Mouse (Mus musculus): Measurements from ENCODE around the gene Rab39b. TPM values are rescaled to one million over a fixed set of nuclear protein-coding genes. Genes with fewer than 3 reads are reported as not detected.

Gene Rab39b
- 2.0 and 3.4 TPM in 2 replicates for polyA plus RNA-seq (2014; fragmentation: Nextera tagmentation; extraction: Ambion mirVana)

DNA sequence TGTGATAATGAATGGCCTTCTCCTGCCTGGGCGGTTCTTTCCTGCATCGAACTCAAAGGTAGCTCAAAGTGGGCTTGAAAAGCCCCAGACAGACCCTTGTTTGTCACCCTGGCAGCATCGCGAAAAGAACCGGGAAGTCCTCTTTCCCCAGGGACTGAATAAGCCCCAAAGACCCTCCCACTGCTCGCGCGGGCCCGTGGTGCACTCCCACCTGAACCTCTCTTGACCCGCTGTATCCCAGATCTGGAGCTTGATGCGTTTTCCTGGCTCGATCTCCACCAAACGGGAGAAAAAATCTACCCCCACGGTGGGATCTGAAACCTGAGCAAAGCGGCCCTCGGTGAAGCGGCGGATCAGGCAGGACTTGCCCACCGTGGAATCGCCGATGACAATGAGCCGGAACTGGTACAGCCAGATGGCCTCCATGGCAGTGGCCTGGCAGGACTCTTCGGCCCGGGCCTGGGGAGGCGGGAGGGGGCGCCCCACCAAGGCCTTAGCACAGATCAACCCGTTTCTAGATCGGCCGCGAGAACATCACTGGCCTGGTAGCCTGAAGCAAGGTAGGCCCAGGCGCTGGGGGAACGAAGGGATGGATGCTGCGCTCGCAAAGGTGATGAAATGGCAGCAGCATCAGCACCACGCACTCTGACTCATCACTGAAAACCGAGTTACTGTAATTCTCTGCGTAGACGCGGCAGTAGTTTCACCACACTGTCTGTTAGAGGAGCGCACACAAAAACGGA lies at the start of gene Rab39b:
Gene Rab39b, minus strand, starts transcription at position 650 of the 743 bp plus-strand sequence.
- Histone ChIP-seq H3K9me3 (ENCODE audit: control insufficient read depth, low read depth, low read length) (no peaks in the 10 kb centered on the region), H3K4me1 (ENCODE audit: control insufficient read depth, insufficient read depth, low read length) (no peaks in the 10 kb centered on the region), H3K4me3 (ENCODE audit: low read depth, low read length) (peak within 1 kb of the TSS; percentile 41), H3K9ac (replicated peaks; ENCODE audit: low read depth, low read length) (no peak within 1 kb of the TSS; the same call in 1 of the 2 replicates), H3K27me3 (ENCODE audit: control insufficient read depth, insufficient read depth, low read length) (no peaks in the 10 kb centered on the region), H3K36me3 (ENCODE audit: control insufficient read depth, insufficient read depth, low read length) (no peaks in the 10 kb centered on the region), H3K4me2 (replicated peaks; ENCODE audit: low read depth, low read length) (peak within 1 kb of the TSS; percentile 47), H3K27ac (ENCODE audit: low read length) (no peak within 1 kb of the TSS)
- WGBS = 20% methylated on average over 41 of the region's 41 CpGs
- peak; percentile 37; the same call in 1 of the 2 replicates for ATAC-seq (ENCODE audit: insufficient number of reproducible peaks, insufficient read depth, low FRiP score, low read depth)

DNA sequence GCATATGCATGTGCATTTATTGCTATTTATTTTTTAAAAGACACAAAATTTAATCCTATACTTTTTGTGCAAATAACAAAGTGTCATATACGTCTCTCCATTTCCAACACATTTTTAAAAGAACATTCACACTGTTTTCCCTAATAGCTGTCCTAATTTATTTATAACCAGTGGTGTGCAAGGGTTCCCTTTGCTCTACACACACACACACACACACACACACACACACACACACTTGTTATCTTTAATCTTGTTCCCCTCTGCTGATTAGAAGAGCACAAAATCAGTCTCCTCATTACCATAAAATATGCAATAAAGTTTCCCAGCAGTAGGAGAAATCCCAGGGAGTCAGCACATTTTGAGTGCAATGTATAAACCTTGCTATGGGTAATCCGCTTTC lies 508 bp upstream of the Rab39b start:
- H3K4me1 ChIP-seq (ENCODE audit: control insufficient read depth, insufficient read depth, low read length) = no peaks in the 10 kb centered on the region
- H3K4me2 ChIP-seq (replicated peaks; ENCODE audit: low read depth, low read length) = no peak overlapping the region
- no peaks in the 10 kb centered on the region for H3K36me3 ChIP-seq (ENCODE audit: control insufficient read depth, insufficient read depth, low read length)
- no peak overlapping the region for H3K4me3 ChIP-seq (ENCODE audit: low read depth, low read length)
- no peaks in the 10 kb centered on the region for H3K27me3 ChIP-seq (ENCODE audit: control insufficient read depth, insufficient read depth, low read length)
- no peaks in the 10 kb centered on the region for H3K9me3 ChIP-seq (ENCODE audit: control insufficient read depth, low read depth, low read length)
- H3K27ac ChIP-seq (ENCODE audit: low read length) = no peak overlapping the region
- ATAC-seq (ENCODE audit: insufficient number of reproducible peaks, insufficient read depth, low FRiP score, low read depth) = no peak
- H3K9ac ChIP-seq (replicated peaks; ENCODE audit: low read depth, low read length) = no peak overlapping the region
- WGBS = 78% methylated on average over 2 of the region's 2 CpGs

Other genes with a start within 250 kb of the Rab39b start
- 78.2 and 83.8 TPM in 2 replicates for gene Fundc2, start 195.8 kb downstream of the Rab39b start, polyA plus RNA-seq (2014; fragmentation: Nextera tagmentation; extraction: Ambion mirVana)
- gene F8, start 195.6 kb downstream of the Rab39b start, polyA plus RNA-seq (2014; fragmentation: Nextera tagmentation; extraction: Ambion mirVana) = 1.7 and 2.9 TPM in 2 replicates
- 30.4 and 33.7 TPM in 2 replicates for gene Cmc4, start 161.6 kb downstream of the Rab39b start, polyA plus RNA-seq (2014; fragmentation: Nextera tagmentation; extraction: Ambion mirVana)
- 13.6 and 15.8 TPM in 2 replicates for gene Mtcp1, start 161.6 kb downstream of the Rab39b start, polyA plus RNA-seq (2014; fragmentation: Nextera tagmentation; extraction: Ambion mirVana)
- 62.7 and 69.6 TPM in 2 replicates for gene Brcc3, start 161.6 kb downstream of the Rab39b start, polyA plus RNA-seq (2014; fragmentation: Nextera tagmentation; extraction: Ambion mirVana)
- gene Vbp1, start 63.9 kb downstream of the Rab39b start, polyA plus RNA-seq (2014; fragmentation: Nextera tagmentation; extraction: Ambion mirVana) = 164 and 172 TPM in 2 replicates

Data from stomach, embryonic 14.5 days (tissue).